Mouse (Mus musculus): ENCODE results near the gene Sspn. TPM values are rescaled to one million over a fixed set of nuclear protein-coding genes. Genes with fewer than 3 reads are reported as not detected.

The Sspn gene
- total RNA-seq, 2 experiments from 2014 or later, result 40.0 to 55.9 TPM

DNA sequence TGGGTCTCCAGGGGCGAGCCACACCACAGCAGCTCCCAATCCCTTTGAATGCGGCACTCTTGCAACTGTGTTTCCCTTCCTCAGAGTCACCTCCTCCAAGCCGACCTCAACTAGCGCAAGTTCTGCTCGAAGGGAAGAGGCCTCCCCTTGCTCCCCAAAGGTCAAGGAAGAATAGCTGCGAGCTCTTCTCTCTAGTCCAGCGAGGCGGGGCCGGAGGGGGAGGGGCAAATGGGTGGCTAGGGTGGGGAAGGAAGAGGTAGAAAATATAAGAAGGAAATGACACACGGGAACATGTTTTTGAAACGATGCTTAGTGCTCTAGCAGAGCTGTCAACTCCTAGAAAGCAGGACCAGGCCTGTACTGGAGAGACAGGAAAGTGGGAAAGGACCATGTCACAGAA is 61.1 kb downstream of the Sspn start:
- no peak for TF ChIP-seq CTCF (IDR thresholded peaks at IDR 0.05)
- H3K4me3 ChIP-seq, result no peak overlapping the region
- H3K27ac ChIP-seq, result no peak overlapping the region
- intact Hi-C loops (cut with DNase I), result no loop called here
- DNase-seq, result no peak

- no peak for DNase-seq
- no peak overlapping the region for H3K4me3 ChIP-seq
- H3K27ac ChIP-seq, result no peak overlapping the region
- no peak for TF ChIP-seq CTCF (IDR thresholded peaks at IDR 0.05)
- intact Hi-C loops (cut with DNase I), result no loop called here
Measured at GRCm38 (mm10) chr6:145992985-145993384, 61.5 kb downstream of the Sspn start.

- Histone ChIP-seq H3K27ac (peak overlapping the region; percentile 78), H3K4me3 (no peak overlapping the region)
- DNase-seq, result peak; percentile 89
- intact Hi-C loops (cut with DNase I), result no loop called here
- no peak for TF ChIP-seq CTCF (IDR thresholded peaks at IDR 0.05)
Measured at GRCm38 (mm10) chr6:145998314-145999007, 67.0 kb downstream of the Sspn start.

DNA sequence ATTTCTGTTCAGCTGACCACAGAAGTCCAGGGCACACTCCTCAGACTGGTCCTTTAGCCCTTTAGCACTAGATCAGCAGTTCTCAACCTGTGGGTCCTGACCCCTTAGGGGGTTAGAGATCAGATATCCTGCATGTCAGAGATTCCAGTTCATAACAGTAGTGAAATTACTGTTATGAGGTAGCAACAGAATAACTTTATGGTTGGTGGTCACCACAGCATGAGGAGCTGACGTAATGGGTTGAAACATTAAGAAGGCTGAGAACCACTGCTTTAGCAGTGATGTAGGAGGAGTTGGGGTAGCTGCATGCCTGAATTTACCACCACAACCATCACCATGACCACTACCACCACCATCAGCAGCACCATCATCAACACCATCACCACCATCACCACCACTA is 69.3 kb downstream of the Sspn start:
- no peak for TF ChIP-seq CTCF (IDR thresholded peaks at IDR 0.05)
- Histone ChIP-seq H3K27ac (no peak overlapping the region), H3K4me3 (no peak overlapping the region)
- intact Hi-C loops (cut with DNase I), result no loop called here
- DNase-seq, result no peak

GRCm38 (mm10) chr6:146001396-146002191 is 70.2 kb downstream of the Sspn start:
- Histone ChIP-seq H3K4me3 (no peak overlapping the region), H3K27ac (no peak overlapping the region)
- intact Hi-C loops (cut with DNase I), result no loop called here
- TF ChIP-seq CTCF (IDR thresholded peaks at IDR 0.05), result no peak
- DNase-seq, result no peak

DNA sequence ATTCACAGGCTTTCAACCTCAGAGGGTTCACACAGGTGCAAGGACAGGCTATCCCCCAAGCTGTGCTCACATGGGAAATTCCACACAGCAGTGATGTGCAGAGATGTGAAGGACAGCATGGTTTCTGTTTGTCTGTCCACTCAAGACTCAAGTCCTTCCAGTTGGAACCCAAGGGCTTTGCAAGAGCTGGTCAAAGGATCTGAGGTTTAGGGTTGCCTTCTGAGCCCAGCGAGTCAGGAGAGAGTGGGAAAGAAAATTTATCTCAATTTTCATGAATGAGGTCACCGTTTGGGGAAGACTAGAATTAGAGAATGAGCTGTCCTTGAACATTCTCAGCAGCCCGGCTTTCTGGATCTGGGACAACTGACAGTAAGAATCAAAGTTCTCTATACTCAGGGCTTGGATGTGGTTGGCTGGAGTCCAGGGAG is 72.7 kb downstream of the Sspn start:
- intact Hi-C loops (cut with DNase I), result no loop called here
- 0 out of 2 replicates have a peak overlapping the region, but pooled peaks have one; percentile 24 for H3K27ac ChIP-seq
- no peak for DNase-seq
- no peak overlapping the region for H3K4me3 ChIP-seq
- TF ChIP-seq CTCF (IDR thresholded peaks at IDR 0.05), result no peak

GRCm38 (mm10) chr6:146005129-146005886 is 73.9 kb downstream of the Sspn start:
- intact Hi-C loops (cut with DNase I), result no loop called here
- H3K4me3 ChIP-seq, result no peak overlapping the region
- no peak overlapping the region for H3K27ac ChIP-seq
- DNase-seq, result no peak
- no peak for TF ChIP-seq CTCF (IDR thresholded peaks at IDR 0.05)

DNA sequence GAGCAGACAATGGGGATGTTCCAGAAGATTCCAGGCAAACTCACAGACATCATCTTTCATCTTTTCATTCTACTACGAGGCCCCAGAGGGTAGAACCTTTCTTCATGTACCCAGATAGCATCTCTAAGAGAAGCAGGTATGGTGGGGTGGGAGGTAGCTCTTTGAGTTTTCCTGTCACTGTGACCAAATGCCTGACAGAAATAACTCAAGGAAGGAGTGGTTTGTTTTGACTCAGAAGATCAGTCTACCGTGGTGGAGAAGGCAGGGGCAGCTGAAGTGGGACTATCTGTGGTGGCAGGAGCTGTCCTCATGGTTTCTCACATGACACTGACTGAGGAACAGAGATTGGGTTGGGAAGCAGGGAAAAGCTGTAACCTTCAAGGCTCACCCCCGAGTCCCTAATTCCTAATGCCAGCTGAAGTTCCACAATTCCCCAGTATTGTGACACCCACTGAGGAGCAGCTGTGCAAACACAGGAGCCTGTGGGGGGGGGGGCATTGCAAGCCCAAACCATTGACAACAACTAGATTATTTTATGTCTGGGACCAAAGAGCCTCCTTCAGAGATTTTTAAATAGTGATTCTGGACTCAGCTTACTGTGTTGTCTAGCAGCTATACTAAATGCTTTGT is 74.6 kb downstream of the Sspn start:
- no peak for TF ChIP-seq CTCF (IDR thresholded peaks at IDR 0.05)
- Histone ChIP-seq H3K27ac (peak overlapping the region; percentile 59), H3K4me3 (no peak overlapping the region)
- intact Hi-C loops (cut with DNase I), result no loop called here
- DNase-seq, result no peak

- peak; percentile 73 for DNase-seq
- intact Hi-C loops (cut with DNase I), result no loop called here
- TF ChIP-seq CTCF (IDR thresholded peaks at IDR 0.05), result no peak
- H3K4me3 ChIP-seq, result no peak overlapping the region
- H3K27ac ChIP-seq, result peak overlapping the region; percentile 59
Measured at GRCm38 (mm10) chr6:146006753-146007152, 75.3 kb downstream of the Sspn start.

DNA sequence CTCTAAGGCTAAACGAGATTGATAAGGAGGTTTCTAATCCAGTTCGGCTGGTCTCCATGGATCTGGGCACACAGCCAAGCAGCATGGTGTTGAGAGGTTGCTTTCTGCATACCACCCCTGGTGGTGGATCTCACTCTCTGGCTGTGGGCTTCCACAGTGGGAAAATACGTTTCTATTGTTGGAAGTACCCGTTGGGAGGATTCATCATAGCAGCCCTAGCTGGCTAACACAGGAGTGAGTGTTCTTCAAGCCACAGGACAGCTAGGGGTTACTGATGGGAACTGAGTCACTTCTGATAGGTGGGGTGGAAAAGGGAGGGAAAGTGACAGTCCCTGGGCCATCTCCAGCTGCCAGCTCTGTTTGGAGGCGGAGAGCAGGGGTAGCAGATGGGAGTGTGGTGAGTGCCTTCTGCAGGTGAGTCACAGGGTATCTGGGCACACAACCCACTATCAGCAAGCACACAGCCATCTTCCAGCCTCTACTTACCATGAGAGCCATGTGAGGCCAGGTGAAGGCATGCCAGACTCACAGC is 77.1 kb downstream of the Sspn start:
- intact Hi-C loops (cut with DNase I), result no loop called here
- TF ChIP-seq CTCF (IDR thresholded peaks at IDR 0.05), result no peak
- Histone ChIP-seq H3K4me3 (no peak overlapping the region), H3K27ac (peak overlapping the region; percentile 12; the same call in 1 of the 2 replicates)
- DNase-seq, result no peak

DNA sequence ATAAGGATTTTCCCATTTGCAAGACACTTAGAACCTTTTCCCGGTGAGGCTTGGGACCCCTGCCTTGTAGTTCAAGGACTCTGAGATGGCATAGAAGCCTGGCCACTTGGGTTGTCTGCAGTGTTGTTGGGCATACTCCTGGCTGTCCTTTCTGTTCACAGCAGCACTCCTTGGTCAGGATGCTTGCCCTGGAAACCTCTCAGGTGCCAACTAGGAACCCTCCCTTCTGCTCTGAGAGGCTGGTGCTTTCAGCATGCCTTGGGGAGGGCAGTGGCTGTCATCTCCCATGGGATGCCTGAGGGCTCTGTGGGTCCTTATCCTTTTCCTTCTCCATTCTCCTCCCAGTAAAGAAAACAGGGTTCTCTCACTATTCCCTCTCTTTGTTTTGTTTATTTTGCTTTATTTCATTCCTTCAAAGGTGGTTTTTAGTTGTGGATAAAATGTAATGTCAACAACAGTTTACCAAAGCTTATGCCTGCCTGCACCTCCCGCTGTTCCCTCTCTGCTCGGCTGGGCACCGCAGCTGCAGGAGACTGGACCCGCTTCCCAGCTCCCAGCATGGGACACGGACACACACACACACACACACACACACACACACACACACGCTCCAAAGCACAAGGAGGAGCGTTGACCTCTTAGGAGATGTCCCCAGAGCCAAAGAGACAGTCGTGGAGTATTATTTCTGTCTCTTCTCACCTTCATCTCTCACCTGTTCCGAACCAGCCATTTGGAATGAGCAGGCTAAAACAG is 77.9 kb downstream of the Sspn start:
- H3K4me3 ChIP-seq, result no peak overlapping the region
- peak overlapping the region; percentile 81 for H3K27ac ChIP-seq
- TF ChIP-seq CTCF (IDR thresholded peaks at IDR 0.05), result no peak
- DNase-seq, result no peak
- intact Hi-C loops (cut with DNase I), result no loop called here
